Mouse (Mus musculus): ENCODE data around the gene Dcps. TPM values are rescaled to one million over a fixed set of nuclear protein-coding genes. Genes with fewer than 3 reads are reported as not detected.

The Dcps gene
- polyA plus RNA-seq (2015; fragmentation: Nextera tagmentation; extraction: Ambion mirVana): 49.2 and 50.0 TPM in 2 replicates

DNA sequence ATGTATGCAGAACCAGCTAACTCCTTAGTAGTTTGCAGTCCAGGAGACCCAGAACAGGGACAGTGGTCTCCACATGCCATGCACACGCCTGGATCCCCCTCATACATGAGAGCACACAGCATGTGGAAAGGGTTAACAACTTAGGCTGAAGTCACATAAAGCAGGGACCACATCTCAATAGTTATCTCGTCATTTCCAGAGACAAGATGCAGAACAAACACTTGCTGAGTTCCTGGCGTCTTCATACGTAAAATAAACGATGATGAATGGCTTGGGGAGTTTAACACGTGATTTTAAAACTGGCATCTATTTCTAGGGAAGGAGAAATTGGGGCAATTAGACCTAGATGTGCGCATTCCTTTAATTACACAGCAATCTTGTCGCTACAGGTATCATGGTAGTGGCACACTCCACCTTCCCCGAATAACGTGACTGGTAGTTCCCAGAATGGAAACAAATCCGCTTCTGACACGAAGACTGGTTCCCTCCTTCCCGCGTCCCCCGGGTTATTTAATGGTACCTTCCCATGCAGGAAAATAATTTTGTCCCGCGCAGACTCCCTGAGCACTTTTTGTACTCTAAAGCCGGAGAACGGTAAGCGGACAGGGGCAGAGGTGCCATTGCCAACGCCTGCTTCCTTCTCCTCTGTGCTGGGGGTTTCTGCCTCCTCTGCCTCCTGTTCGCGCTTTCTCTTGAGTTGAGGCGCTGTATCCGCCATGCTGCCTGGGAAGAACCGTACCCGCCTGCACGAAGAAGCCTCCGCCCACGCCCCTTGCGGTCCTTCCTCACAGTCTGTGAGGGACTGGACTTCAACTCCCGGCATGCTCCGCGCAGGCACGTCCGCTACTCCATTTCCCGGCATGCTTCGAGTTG is at the start of gene Dcps:
TSS of gene Dcps (minus strand) at position 811 of the 873 bp plus-strand sequence.
- H3K9me3 ChIP-seq (replicated peaks): no peaks in the 10 kb centered on the region
- WGBS (ENCODE audit: insufficient replicate concordance): under 1% methylated on average over 38 of the region's 38 CpGs
- peak within 1 kb of the TSS; percentile 88 for H3K27ac ChIP-seq (replicated peaks)
- peak within 1 kb of the TSS; percentile 75 for H3K4me3 ChIP-seq (replicated peaks)
- H3K27me3 ChIP-seq: no peaks in the 10 kb centered on the region
- peaks cover 12% of the 10 kb centered on the region for H3K36me3 ChIP-seq (replicated peaks)
- ATAC-seq (ENCODE audit: insufficient read depth): peak; percentile 99
- H3K9ac ChIP-seq: peak within 1 kb of the TSS; percentile 75
- H3K4me2 ChIP-seq: peak within 1 kb of the TSS; percentile 85
- peaks cover 40% of the 10 kb centered on the region for H3K4me1 ChIP-seq (replicated peaks)

DNA sequence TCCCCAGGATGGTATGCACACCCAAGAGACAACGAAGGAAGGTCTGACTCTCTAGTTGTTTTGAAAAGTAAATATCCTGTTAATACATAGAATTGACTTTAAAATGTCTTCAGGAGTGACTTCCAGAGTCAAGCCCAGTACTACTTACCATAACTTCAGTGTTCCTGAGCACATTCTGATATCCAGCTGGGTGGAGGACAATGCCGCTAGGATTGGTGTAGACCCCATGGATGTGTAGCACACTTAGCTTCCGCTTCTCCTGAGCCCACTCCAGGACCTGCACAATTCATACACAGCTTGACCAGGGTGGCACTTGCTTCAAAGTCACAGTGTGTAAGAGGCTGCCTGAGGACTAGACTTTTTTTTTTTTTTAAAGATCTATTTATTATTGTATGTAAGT is 47.6 kb upstream of the Dcps start:
- no peak overlapping the region for H3K4me3 ChIP-seq (replicated peaks)
- ATAC-seq (ENCODE audit: insufficient read depth): no peak
- no peak overlapping the region for H3K4me2 ChIP-seq
- H3K4me1 ChIP-seq (replicated peaks): no peaks in the 10 kb centered on the region
- H3K36me3 ChIP-seq (replicated peaks): peaks cover 46% of the 10 kb centered on the region
- no peaks in the 10 kb centered on the region for H3K9me3 ChIP-seq (replicated peaks)
- 87% methylated on average over 3 of the region's 3 CpGs for WGBS (ENCODE audit: insufficient replicate concordance)
- no peak overlapping the region for H3K9ac ChIP-seq
- H3K27me3 ChIP-seq: no peaks in the 10 kb centered on the region
- H3K27ac ChIP-seq (replicated peaks): no peak overlapping the region

DNA sequence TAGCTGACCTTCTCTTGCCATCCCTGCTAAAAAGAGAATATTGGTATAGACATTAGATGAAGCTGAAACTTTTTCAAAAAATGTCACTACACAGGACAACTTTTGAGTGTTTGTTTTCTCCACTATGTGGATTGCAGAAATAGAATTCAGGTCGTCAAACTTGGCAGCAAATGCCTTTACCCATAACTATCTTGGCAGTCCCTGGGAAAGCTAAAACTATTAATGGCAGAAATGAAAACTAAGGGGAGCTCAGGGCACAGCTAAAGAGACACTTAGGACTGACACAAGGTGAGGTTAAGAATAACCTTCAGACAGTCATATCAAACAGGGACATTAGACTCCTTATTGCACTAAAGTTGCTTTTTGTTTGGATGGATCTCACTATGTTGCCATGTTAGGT is 42.1 kb upstream of the Dcps start:
- Histone ChIP-seq H3K27ac (replicated peaks) (no peak overlapping the region), H3K4me3 (replicated peaks) (no peak overlapping the region), H3K4me2 (no peak overlapping the region), H3K9me3 (replicated peaks) (no peaks in the 10 kb centered on the region), H3K4me1 (replicated peaks) (no peaks in the 10 kb centered on the region), H3K36me3 (replicated peaks) (peaks cover 76% of the 10 kb centered on the region), H3K27me3 (no peaks in the 10 kb centered on the region), H3K9ac (no peak overlapping the region)
- WGBS (ENCODE audit: insufficient replicate concordance): 57% methylated on average over 1 of the region's 1 CpGs
- ATAC-seq (ENCODE audit: insufficient read depth): no peak

DNA sequence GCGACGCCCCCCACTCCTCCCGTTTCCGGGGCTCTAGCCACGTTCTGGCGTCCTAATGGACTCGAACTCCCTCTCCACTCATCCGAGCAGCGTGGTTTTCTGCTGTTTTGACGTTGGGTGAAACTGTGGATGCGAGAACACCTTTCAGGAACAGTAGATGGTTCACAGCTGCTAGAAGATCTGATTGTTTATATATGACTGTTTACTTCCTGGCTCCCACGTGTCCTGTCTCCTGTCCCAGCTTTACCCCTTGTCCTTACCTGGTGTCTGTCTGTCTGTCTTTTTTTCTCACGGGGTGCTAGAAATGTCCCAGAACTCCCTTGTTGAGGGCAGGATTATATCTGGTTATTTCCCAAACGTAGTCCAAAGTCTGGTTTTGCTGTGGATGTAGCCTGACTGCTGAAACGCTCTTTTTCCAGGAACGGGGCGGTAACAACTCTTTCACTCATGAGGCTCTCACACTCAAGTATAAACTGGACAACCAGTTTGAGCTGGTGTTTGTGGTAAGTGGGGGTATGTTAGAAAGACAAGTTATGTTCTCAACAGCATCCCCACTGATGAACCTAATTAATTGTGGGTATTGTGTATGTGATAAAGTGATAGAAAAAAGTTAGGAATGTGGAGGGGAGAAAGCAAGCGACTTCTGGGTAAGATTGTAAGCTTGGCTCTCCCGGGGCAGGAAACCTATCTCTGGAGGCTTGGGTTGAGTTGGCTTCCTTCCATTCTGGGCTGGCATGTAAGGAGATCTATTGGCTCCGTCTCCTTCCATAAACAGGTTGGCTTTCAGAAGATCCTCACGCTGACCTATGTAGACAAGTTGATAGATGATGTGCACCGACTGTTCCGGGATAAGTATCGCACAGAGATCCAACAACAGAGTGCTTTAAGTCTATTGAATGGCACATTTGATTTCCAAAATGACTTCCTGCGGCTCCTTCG is 36.0 kb upstream of the Dcps start:
- Histone ChIP-seq H3K27ac (replicated peaks) (peak overlapping the region; percentile 78), H3K4me3 (replicated peaks) (peak overlapping the region; percentile 94), H3K4me2 (peak overlapping the region; percentile 86), H3K36me3 (replicated peaks) (peaks cover 66% of the 10 kb centered on the region), H3K9ac (peak overlapping the region; percentile 81), H3K27me3 (no peaks in the 10 kb centered on the region), H3K4me1 (replicated peaks) (peaks cover 26% of the 10 kb centered on the region), H3K9me3 (replicated peaks) (no peaks in the 10 kb centered on the region)
- 28% methylated on average over 26 of the region's 26 CpGs for WGBS (ENCODE audit: insufficient replicate concordance)
- ATAC-seq (ENCODE audit: insufficient read depth): no peak

DNA sequence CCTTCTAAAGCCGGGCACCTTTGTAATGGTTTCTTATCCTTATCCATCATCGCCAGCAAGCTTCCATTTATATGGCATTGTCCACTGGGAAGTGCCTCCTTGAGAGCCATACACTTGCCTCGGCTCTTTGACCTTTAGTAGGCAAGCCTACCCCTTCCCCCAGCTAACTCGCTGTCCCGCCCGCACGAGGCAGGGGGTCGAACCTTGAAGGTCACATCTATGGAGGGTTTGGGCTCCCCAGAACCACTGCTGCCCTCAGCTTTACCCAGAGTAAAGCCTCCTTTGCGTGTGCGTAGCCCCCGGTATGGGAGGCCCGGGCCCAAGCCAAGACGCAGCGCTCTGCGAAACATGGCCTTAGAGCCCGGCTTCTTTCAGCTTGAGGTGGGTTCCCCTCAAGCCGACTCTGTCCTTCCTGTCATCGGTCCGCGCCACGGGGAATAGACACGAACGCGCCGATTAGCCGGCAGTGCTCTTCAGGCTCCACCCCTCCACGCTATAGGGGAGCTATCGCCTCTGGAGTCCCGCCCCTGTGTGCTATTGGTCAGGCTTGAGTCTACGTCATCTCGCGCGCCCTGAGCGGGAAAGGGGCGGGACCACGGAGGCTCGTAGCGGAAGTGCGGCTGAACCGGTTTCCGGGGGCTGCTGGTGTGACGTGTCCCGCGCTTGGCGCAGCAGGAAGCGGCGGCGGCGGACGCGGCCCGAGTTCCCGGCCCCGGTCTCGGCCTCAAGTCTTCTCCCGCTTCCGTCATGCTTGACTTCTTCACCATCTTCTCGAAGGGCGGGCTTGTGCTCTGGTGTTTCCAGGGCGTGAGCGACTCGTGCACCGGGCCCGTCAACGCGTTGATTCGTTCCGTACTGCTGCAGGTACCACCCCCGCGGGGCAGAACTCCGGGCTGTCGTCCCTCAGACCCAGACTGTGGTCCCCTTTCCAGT is 34.9 kb upstream of the Dcps start, which contains the start of gene Foxred1:
TSS of gene Foxred1 (minus strand) at position 514 of the 933 bp plus-strand sequence.
- peak within 1 kb of the TSS; percentile 90 for H3K4me2 ChIP-seq
- H3K9ac ChIP-seq: peak within 1 kb of the TSS; percentile 82
- H3K9me3 ChIP-seq (replicated peaks): no peaks in the 10 kb centered on the region
- peak within 1 kb of the TSS; percentile 85 for H3K27ac ChIP-seq (replicated peaks)
- no peaks in the 10 kb centered on the region for H3K27me3 ChIP-seq
- peak within 1 kb of the TSS; percentile 94 for H3K4me3 ChIP-seq (replicated peaks)
- WGBS (ENCODE audit: insufficient replicate concordance): under 1% methylated on average over 72 of the region's 72 CpGs
- ATAC-seq (ENCODE audit: insufficient read depth): peak; percentile 99
- H3K4me1 ChIP-seq (replicated peaks): peaks cover 26% of the 10 kb centered on the region
- peaks cover 67% of the 10 kb centered on the region for H3K36me3 ChIP-seq (replicated peaks)

DNA sequence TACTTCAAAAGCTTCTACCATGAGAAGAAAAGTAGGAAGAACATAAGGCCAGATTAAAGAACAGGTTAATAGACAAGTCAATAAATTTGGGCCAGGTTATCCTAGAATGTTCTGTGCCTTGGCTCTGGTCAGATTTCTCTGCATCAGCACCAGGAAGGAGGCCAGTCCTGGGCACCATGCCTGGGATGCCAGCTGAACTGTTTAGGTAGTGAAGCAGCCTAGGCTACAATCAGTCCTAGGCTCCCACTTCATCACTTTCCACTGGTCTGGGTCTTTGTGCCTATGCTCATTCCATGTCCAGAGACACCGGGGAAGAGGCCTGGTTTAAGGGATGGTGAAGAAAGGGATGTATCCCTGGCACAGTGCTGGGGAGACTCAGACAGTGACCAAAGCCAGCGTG is 28.6 kb upstream of the Dcps start:
- H3K9ac ChIP-seq: no peak overlapping the region
- no peak overlapping the region for H3K4me2 ChIP-seq
- H3K27me3 ChIP-seq: no peaks in the 10 kb centered on the region
- H3K4me3 ChIP-seq (replicated peaks): no peak overlapping the region
- no peak for ATAC-seq (ENCODE audit: insufficient read depth)
- 83% methylated on average over 2 of the region's 2 CpGs for WGBS (ENCODE audit: insufficient replicate concordance)
- no peak overlapping the region for H3K27ac ChIP-seq (replicated peaks)
- H3K36me3 ChIP-seq (replicated peaks): peaks cover 46% of the 10 kb centered on the region
- peaks cover 38% of the 10 kb centered on the region for H3K4me1 ChIP-seq (replicated peaks)
- H3K9me3 ChIP-seq (replicated peaks): no peaks in the 10 kb centered on the region

DNA sequence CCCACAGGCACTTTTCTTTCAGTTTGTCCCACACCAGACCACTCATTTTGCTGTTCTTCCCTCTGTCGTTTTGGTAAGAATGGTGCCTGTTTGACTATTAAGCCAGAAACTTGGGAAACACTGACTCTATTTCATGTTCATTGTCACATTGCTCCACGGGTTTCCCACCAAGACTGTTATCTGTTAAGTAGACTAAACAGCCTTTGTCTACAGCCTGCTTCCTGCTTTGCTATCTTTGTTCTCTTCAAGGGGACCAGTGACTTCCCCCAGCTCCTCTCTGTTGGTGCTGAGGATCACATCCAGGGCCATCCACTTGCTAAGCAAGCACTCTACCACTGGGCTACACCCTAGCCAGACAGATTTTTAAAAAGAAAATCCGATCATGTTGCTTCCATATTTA is 27.7 kb upstream of the Dcps start:
- H3K27ac ChIP-seq (replicated peaks): no peak overlapping the region
- H3K4me3 ChIP-seq (replicated peaks): no peak overlapping the region
- 29% methylated on average over 3 of the region's 3 CpGs for WGBS (ENCODE audit: insufficient replicate concordance)
- H3K4me2 ChIP-seq: no peak overlapping the region
- no peak for ATAC-seq (ENCODE audit: insufficient read depth)
- no peak overlapping the region for H3K9ac ChIP-seq
- no peaks in the 10 kb centered on the region for H3K9me3 ChIP-seq (replicated peaks)
- H3K4me1 ChIP-seq (replicated peaks): peaks cover 42% of the 10 kb centered on the region
- no peaks in the 10 kb centered on the region for H3K27me3 ChIP-seq
- H3K36me3 ChIP-seq (replicated peaks): peaks cover 42% of the 10 kb centered on the region

DNA sequence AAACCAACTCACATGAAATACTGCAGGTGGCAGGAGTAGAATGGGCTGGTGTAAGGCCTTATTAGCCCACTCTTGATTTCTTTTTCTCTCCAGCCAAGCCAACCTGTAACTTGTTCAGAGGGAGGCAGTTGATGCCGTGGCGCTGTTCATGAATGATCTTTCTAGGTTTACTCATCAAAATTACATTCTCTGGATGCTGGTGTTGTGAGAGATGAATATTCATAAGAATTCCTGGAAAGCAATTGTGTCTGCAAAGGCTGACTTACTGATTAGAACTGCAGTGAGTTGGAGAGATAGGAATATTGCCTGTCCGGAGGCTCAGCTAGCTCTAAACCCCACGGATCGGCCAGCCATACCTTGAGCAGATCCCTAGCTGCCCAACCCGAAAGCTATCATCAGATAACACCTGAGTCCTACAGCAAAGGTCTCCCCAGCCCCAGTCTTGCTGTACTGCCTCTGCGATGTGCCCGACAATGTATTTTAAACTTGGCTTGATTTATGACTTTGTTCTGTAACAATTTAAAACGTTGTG is 24.7 kb upstream of the Dcps start:
- Histone ChIP-seq H3K27ac (replicated peaks) (peak overlapping the region; percentile 74; the same call in 1 of the 2 replicates), H3K4me3 (replicated peaks) (peak overlapping the region; percentile 73), H3K9ac (peak overlapping the region; percentile 73), H3K36me3 (replicated peaks) (peaks cover 12% of the 10 kb centered on the region), H3K27me3 (no peaks in the 10 kb centered on the region), H3K4me1 (replicated peaks) (peaks cover 45% of the 10 kb centered on the region), H3K4me2 (peak overlapping the region; percentile 91), H3K9me3 (replicated peaks) (no peaks in the 10 kb centered on the region)
- ATAC-seq (ENCODE audit: insufficient read depth): peak; percentile 44
- WGBS (ENCODE audit: insufficient replicate concordance): 16% methylated on average over 9 of the region's 9 CpGs

DNA sequence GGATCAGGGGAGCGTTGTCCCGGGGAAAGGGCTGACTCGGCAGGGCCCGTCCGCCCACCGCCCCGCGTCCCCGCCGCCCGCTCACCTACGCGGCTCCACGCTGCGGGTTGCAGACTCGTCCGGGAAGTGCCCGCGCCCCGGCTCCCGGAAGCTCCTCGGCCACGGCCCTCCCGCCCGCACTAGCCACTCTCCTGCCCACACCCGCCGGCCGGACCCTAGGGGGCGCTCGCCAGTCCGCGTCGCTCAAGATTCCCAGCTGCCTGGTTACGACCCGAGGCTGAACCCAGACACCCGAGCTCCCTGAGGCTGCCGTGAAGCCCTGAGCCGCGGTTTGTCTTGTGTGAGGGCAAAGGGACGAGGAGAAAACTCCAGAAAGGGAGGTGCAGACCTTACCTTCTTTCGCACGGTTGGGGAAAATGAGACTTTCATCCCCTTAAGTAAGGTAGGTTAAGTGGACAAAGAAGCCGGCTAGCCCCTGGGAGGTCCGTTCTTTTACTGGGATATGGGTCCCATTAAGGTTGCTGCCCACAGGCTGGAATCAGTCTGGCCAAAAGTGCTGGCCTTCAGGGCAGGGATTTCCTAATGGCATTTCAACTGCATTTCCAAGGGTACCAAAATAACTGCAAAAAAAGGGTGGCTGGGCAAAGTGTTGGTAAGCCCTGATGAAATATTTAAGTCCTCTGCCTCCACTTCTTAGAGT is 24.1 kb upstream of the Dcps start, which contains the start of the genes Srpr and Tirap:
TSS of gene Srpr (plus strand) at position 404 of the 700 bp plus-strand sequence.
TSS of gene Tirap (minus strand) at position 520 of the 700 bp plus-strand sequence.
- peak within 1 kb of the TSS; percentile 74 for H3K27ac ChIP-seq (replicated peaks)
- no peaks in the 10 kb centered on the region for H3K9me3 ChIP-seq (replicated peaks)
- H3K27me3 ChIP-seq: no peaks in the 10 kb centered on the region
- ATAC-seq (ENCODE audit: insufficient read depth): peak; percentile 88
- peaks cover 45% of the 10 kb centered on the region for H3K4me1 ChIP-seq (replicated peaks)
- peak within 1 kb of the TSS; percentile 73 for H3K4me3 ChIP-seq (replicated peaks)
- under 1% methylated on average over 44 of the region's 44 CpGs for WGBS (ENCODE audit: insufficient replicate concordance)
- H3K9ac ChIP-seq: peak within 1 kb of the TSS; percentile 73
- peak within 1 kb of the TSS; percentile 91 for H3K4me2 ChIP-seq
- peaks cover 6% of the 10 kb centered on the region for H3K36me3 ChIP-seq (replicated peaks)
